Mouse (Mus musculus): ENCODE results near the gene Crebbp. TPM values are rescaled to one million over a fixed set of nuclear protein-coding genes. Genes with fewer than 3 reads are reported as not detected.
A peak's percentile ranks its signal among the peaks of the same experiment; 100 is the strongest.
"Not testable (repeated sequence)": the region's sequence is repeated elsewhere in the genome, so short reads cannot be mapped to it uniquely, and the experiment has no call there.

Gene Crebbp
- total RNA-seq (2021) = 10 to 100 TPM; 53.4 to 60.5 TPM

GRCm38 (mm10) chr16:4213799-4214551, at the start of gene Crebbp:
TSS of gene Crebbp (minus strand) at chr16:4213997.
- DNase-seq = peak; percentile 94

- DNase-seq = no peak
Measured at GRCm38 (mm10) chr16:4263486-4263885, 49.7 kb upstream of the Crebbp start.

GRCm38 (mm10) chr16:4257546-4257945, 43.7 kb upstream of the Crebbp start:
- DNase-seq = no peak

- DNase-seq = no peak
Measured at GRCm38 (mm10) chr16:4248791-4249190, 35.0 kb upstream of the Crebbp start.

- DNase-seq = not testable (repeated sequence)
Measured at GRCm38 (mm10) chr16:4245241-4245640, 31.4 kb upstream of the Crebbp start.

GRCm38 (mm10) chr16:4236131-4236530, 22.3 kb upstream of the Crebbp start:
- DNase-seq = no peak

GRCm38 (mm10) chr16:4235587-4235986, 21.8 kb upstream of the Crebbp start:
- DNase-seq = no peak

- no peak for DNase-seq
Measured at GRCm38 (mm10) chr16:4225841-4226240, 12.0 kb upstream of the Crebbp start.

GRCm38 (mm10) chr16:4214631-4215240, 939 bp upstream of the Crebbp start:
- peak; percentile 10 for DNase-seq

- peak; percentile 80 for DNase-seq
Measured at GRCm38 (mm10) chr16:4212963-4213798, 616 bp downstream of the Crebbp start.

- no peak for DNase-seq
Measured at GRCm38 (mm10) chr16:4212167-4212962, 1.4 kb downstream of the Crebbp start.

- no peak for DNase-seq
Measured at GRCm38 (mm10) chr16:4210290-4210689, 3.5 kb downstream of the Crebbp start.

- DNase-seq = no peak
Measured at GRCm38 (mm10) chr16:4203592-4203991, 10.2 kb downstream of the Crebbp start.

GRCm38 (mm10) chr16:4199995-4200394, 13.8 kb downstream of the Crebbp start:
- no peak for DNase-seq

GRCm38 (mm10) chr16:4199566-4199965, 14.2 kb downstream of the Crebbp start:
- no peak for DNase-seq

GRCm38 (mm10) chr16:4198004-4198403, 15.8 kb downstream of the Crebbp start:
- DNase-seq = no peak

- no peak for DNase-seq
Measured at GRCm38 (mm10) chr16:4190166-4190565, 23.6 kb downstream of the Crebbp start.

GRCm38 (mm10) chr16:4175134-4175533, 38.7 kb downstream of the Crebbp start:
- DNase-seq = no peak

GRCm38 (mm10) chr16:4169530-4169929, 44.3 kb downstream of the Crebbp start:
- no peak for DNase-seq

- no peak for DNase-seq
Measured at GRCm38 (mm10) chr16:4168476-4168875, 45.3 kb downstream of the Crebbp start.

- no peak for DNase-seq
Measured at GRCm38 (mm10) chr16:4160898-4161247, 52.9 kb downstream of the Crebbp start.

GRCm38 (mm10) chr16:4160246-4160897, 53.4 kb downstream of the Crebbp start:
- DNase-seq = peak; percentile 58

Measured in heart, postnatal 4 days (tissue).